In genomic region chr8:91070275-91070859, GRCm38 (mm10) we compare ENCODE assay signal across 8 mouse cellular contexts. TPM values are rescaled to one million over a fixed set of nuclear protein-coding genes. Genes with fewer than 3 reads are reported as not detected.
A peak's percentile ranks its signal among the peaks of the same experiment; 100 is the strongest.
DNase-seq lines count a peak whose midpoint lies in the region; ATAC-seq lines count a peak whose summit lies in the region.

No protein-coding gene starts in this region.

- peak overlapping the region; percentile 75 for H3K9ac ChIP-seq in hindbrain, embryonic 11.5 days (ENCODE audit: low read depth, low read length)
- H3K9ac ChIP-seq in lung, embryonic 16.5 days (ENCODE audit: low read length), result peak overlapping the region; percentile 92

- no peaks in the 10 kb centered on the region for H3K36me3 ChIP-seq in hindbrain, embryonic 11.5 days (ENCODE audit: control insufficient read depth, insufficient read depth, low read length)
- no peaks in the 10 kb centered on the region for H3K36me3 ChIP-seq in lung, embryonic 16.5 days (ENCODE audit: control insufficient read depth, insufficient read depth, low read length)

- under 1% methylated on average over 34 of the region's 34 CpGs for WGBS in hindbrain, embryonic 11.5 days
- under 1% methylated on average over 33 of the region's 34 CpGs for WGBS in lung, embryonic 16.5 days

- H3K4me3 ChIP-seq in hindbrain, embryonic 11.5 days (ENCODE audit: low read depth, low read length), result peak overlapping the region; percentile 87
- H3K4me3 ChIP-seq in lung, embryonic 16.5 days (ENCODE audit: low read length), result peak overlapping the region; percentile 95

- DNase-seq in Muller cell, postnatal 12 days (ENCODE audit: inconsistent ontology term), result peak; percentile 77
- peak; percentile 77 for DNase-seq in cerebellum, adult 9-11 months
- peak; percentile 63 to 68 for DNase-seq in frontal cortex, postnatal 10 days (ENCODE audit: low spot score in 2 of 2)
- peak; percentile 71 for DNase-seq in hindbrain, embryonic 11.5 days (ENCODE audit: low spot score)
- peak; percentile 86 for DNase-seq in layer of hippocampus, adult 9-11 months
- DNase-seq in ovary, postnatal 14 days (ENCODE audit: low spot score), result peak; percentile 52
- peak; percentile 76 to 78 for DNase-seq in thymus, postnatal 10 days (ENCODE audit: low spot score in 2 of 2)

- H3K4me2 ChIP-seq in hindbrain, embryonic 11.5 days (replicated peaks; ENCODE audit: low read depth, low read length), result peak overlapping the region; percentile 58
- peak overlapping the region; percentile 65 for H3K4me2 ChIP-seq in lung, embryonic 16.5 days (ENCODE audit: low read depth, low read length)

- 0 out of 2 replicates have a peak, but pooled peaks cover 4% of the 10 kb centered on the region for H3K4me1 ChIP-seq in hindbrain, embryonic 11.5 days (replicated peaks; ENCODE audit: control insufficient read depth, insufficient read depth, low read length)
- peaks cover 12% of the 10 kb centered on the region for H3K4me1 ChIP-seq in lung, embryonic 16.5 days (replicated peaks; ENCODE audit: control insufficient read depth, insufficient read depth, low read length)

- H3K27me3 ChIP-seq in hindbrain, embryonic 11.5 days (ENCODE audit: control insufficient read depth, insufficient read depth, low read length), result no peaks in the 10 kb centered on the region
- H3K27me3 ChIP-seq in lung, embryonic 16.5 days (ENCODE audit: control insufficient read depth, insufficient read depth, low read depth, low read length), result no peaks in the 10 kb centered on the region

- peak; percentile 87 for ATAC-seq in hindbrain, embryonic 11.5 days (ENCODE audit: low FRiP score)
- peak; percentile 91 for ATAC-seq in lung, embryonic 16.5 days (ENCODE audit: low read depth)

- H3K27ac ChIP-seq in hindbrain, embryonic 11.5 days (ENCODE audit: low read depth, low read length), result peak overlapping the region; percentile 58
- H3K27ac ChIP-seq in lung, embryonic 16.5 days (ENCODE audit: low read length), result peak overlapping the region; percentile 87

- no peaks in the 10 kb centered on the region for H3K9me3 ChIP-seq in hindbrain, embryonic 11.5 days (ENCODE audit: control insufficient read depth, low read length)
- H3K9me3 ChIP-seq in lung, embryonic 16.5 days (ENCODE audit: control insufficient read depth, low read length), result no peaks in the 10 kb centered on the region

RNA-seq across cellular contexts. Expression of gene Rbl2, which starts 0.5 kb away (rescaled TPM):
- polyA plus RNA-seq in hindbrain, embryonic 11.5 days (2014; fragmentation: Nextera tagmentation; extraction: Ambion mirVana), result 15.9 and 16.0 TPM in 2 replicates
- polyA plus RNA-seq in lung, embryonic 16.5 days (2015; fragmentation: Nextera tagmentation; extraction: Ambion mirVana), result 20.8 TPM in 2 replicates

Comparison
In these comparisons a context has a peak if more than half of its experiments do, and no peak if none do; other contexts are left out.
1. Peak in every context shown above with its lines: DNase-seq, ATAC-seq, H3K4me3 ChIP-seq and H3K27ac ChIP-seq.